Mouse (Mus musculus): Measurements from ENCODE around the gene Ackr4.

DNA sequence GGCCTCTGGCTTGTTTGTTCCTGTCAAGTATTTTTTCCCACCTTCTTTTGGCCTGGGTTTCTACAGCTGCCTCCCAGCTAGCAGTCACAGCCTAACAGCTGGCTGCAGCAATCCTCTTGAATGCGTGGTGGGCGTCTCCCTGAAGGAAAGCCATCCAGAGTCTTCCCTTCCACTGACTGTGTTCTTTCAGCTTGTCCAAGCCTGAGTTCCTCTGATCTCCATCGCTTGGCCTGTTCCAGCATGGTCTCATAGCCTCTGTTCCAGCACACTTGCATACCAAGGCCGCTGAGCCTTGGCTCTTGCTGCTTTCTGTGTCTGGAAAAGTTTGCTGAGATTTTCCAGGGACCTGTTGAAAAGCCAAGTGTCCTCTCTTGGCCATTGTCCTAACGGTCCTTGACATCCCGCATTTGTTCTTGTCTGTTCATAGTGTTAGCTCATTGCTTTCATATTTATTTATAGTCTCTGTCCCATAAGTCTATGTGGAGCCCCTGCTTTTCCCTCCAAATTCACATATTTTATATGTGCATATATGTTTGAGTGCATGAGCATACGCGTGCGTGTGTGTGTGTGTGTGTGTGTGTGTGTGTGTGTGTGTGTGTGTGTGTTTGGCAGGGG is 3.5 kb upstream of the Ackr4 start:
- TF ChIP-seq CTCF (IDR thresholded peaks at IDR 0.05; ENCODE audit: low read depth) (no peak), EP300 (IDR thresholded peaks at IDR 0.05; ENCODE audit: low read depth) (no peak)

Measured in heart, postnatal 0 days (tissue).